Mouse (Mus musculus) v-Abl transformed pro-B cells (cell line): ENCODE data around the gene Dop1a.

Experiments used
- in situ Hi-C, 2 experiments: fragments of 400-800 bp; cut with MboI; formaldehyde crosslinking; loops; one replicate each; pipeline ENCODE4 v1.15.1; 2025; ENCODE audit not compliant: unreplicated experiment in 2 of 2

Gene Dop1a

DNA sequence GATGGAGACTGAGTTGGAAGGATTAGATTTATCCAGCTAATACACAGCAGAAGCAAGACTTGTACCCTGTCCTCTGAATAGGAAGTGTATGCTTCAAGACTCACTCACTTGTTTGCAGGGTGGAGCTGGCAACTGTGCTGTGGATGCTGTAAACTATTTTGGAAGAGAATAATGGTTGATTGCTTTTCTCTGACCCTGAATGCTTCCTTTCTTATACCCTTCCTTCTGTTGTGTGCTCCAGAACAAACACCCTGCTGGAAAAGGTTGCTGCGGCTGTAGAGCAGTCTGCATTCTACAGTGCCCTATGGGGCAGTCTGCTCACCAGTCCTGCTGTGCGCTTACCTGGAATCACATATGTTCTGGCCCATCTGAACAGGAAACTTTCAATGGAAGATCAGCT, 24.8 kb downstream of the Dop1a start:
- in situ Hi-C loops, result no loop called here

DNA sequence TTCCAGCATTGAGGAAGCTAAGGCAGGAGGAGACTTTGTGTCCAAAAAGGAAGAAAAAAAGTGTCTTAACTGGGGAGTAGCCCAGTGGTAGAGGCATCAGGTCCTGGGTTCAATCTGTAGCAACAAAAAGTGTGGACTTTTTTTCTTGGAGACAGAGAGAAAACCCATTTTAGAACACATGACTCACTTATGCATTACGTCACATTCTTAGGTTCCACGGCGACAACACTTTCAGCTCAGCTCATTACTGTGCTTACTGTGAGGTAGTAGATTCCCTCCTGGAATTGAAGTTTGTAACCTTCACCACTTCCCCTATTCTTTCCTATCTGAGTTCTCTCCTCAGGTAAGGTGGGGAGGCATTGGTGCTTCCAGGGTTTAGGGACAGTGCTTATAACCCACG, 29.3 kb downstream of the Dop1a start:
- in situ Hi-C loops, result no loop called here

DNA sequence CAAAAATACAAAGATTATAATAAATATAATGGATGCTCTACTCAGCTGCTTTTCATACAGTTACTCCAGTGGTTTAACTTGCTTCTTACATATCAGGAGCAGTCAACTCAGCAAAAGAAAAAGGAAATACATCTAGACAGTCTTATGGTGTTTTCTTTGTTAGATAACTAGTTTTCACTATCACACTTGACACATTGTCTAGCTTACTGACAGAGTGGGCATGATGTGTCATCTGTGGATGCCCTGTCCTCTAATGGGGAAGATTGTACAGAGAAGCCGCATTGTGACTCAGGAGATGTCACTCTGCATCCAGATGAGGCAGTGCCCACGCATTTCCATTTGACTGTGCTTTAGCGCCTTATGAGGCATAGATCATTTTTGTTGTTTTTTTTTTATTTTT, 32.1 kb downstream of the Dop1a start:
- in situ Hi-C loops, result no loop called here

DNA sequence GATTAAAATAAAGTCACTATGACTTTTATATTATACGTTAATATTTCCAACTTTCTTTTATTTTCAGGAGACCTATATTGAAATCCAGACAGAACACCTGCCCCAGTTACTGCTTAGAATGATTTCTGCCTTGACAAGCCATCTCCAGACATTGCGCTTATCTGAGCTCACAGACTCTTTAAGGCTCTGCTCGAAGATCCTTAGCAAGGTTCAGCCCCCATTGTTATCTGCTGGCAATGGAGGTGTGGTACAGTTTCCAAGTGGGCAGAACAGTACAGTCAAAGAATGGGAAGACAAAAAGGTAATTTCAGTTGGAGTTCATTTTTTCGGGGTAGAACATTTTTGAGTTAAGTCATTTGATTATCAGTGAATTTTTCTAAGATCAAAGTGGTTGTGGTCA, 40.5 kb downstream of the Dop1a start:
- in situ Hi-C loops, result no loop called here

DNA sequence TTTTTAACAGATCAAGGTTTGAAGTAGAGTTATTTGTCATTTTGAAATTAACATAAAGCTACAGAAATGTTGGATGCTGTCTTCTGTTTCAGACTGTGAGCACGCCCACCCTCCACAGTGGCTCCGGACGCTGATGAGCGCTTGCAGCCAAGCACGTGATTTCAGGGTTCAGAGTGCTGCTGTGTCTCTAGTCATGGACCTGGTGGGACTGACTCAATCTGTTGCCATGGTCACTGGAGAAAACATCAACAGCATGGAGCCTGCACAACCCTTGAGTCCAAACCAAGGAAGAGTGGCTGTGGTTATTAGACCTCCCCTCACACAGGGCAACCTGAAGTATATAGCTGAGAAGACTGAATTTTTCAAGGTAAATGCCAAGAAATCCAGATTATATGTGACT, 46.8 kb downstream of the Dop1a start:
- in situ Hi-C loops, result no loop called here

DNA sequence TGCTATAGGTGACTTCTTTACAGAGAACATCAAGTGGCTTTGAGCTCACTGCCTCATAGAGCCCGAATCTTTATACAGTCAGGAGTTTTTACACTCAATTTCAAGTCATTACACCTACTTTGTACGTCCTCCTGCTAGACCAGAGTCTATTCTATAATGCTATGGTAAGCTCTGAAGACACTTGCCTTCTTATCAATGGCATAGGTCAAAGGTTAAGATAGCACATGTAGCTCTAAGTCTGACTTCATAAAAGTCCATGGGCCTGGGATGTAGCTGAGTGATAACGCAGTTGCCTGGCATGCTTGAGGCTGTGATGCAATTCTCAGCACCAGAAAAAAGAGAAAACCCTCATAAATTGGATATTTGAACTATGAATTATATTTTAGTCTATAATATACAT, 47.4 kb downstream of the Dop1a start:
- in situ Hi-C loops, result no loop called here

DNA sequence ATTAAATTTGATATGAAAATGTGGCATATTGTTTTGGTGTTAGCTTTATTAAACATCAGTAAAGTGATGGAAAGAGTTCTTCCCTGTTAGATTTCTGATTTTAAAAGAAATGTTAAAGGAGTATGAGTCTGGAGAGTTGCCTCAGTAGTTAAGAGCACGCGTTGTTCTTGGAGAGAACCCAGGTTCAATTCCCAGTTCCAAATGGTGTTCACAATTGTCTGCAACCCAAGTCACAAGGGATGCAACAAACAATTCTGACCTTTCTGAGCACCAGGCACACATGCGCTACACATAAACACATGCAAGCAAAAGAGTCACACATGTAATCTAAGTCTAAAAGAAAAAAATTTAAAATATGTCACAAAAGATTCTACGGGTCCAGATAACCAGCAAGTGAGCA, 47.8 kb downstream of the Dop1a start:
- in situ Hi-C loops, result no loop called here

DNA sequence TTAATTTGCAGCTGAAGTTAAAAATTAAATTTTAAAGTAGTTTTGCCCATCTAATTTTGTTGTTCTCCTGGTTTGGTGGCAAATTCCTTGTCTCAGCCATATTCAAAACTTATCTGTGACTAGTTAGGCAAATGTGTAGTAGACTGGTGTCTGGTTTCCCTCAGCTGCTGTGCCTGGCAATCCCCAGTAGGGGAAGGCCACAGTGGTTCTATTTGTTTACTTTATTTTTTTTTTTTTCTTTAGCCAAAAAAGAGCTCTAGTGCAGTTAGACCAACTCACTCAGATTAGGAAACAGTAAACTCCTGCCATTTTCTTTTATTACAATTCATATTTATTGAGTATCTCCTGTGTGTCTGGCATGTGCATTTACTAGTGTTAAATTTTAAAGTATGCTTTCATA, 55.4 kb downstream of the Dop1a start:
- in situ Hi-C loops, result no loop called here

DNA sequence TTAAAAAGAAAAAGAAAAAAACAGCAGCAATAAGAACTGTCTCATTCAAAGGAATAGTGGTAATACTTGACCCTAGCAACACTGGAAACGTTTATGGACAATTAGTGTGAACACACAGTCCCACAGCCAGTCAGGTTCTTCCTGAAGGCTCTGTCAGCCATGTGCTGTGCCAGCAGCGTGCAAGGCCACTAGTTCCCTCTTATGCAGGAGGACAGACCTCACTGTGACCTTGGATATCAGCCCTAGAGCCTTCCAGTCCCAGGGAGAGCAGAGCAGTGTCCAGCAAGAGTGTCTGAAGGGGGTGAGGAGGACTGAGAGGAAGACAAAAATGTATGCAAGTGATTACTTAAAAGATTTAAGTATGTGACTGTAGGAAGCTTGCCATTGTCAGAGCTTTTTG, 58.6 kb downstream of the Dop1a start:
- in situ Hi-C loops, result no loop called here

DNA sequence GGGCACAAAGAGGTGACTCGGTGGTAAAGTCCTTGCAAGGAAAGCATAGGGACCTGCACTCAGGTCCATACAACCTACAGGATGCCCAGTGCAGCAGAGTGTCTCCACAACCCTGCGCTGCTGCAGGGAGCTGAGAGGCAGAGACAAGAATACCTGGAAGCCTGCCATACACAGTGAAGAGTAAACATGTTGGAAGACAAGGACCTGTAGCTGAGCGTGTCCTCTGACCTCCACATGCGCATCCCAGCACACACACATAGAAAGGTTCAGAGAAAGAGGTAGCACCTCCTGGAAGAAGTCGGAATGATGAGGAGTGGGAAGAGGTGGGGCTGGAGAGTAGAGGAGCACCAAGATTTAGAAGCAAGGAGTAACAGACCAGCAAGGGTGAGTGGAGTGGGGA, 67.1 kb downstream of the Dop1a start:
- in situ Hi-C loops, result no loop called here

DNA sequence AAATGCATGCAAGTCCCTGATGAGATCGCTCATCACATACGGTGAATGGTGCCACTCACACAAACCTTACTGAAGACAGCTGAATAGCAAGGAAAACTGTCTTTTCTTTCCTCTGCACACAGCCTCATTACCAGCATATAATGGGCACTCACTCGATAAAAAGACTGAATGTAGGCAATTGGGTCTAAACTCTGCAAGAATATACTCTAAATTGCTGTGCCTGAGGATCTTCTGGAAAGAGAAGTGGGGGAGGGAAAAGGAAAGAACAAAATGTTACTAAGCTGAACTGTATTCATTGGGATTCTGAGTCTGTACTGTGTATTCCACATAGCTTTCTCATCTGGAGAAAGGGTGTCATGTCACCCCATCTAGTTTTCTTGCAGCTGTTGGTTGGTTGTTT, 76.5 kb downstream of the Dop1a start:
- in situ Hi-C loops, result no loop called here

DNA sequence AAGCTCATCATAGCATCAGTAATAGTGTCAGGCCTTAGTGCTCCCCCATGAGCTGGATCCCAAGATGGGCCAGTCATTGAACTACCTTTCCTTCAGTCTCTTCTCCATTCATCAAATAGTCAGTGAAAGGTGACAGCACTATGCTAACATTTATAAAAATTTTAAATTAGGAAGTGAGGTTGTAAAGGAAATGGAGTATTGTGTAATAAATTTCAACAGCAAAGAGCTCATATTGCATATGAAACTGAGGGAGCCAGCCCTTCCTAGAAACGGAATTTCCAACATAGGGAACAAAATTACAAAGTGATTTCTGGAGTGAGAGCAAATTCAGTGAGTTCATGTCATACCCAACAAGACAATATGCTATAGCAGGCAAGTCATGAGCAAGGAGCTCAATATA, 77.6 kb downstream of the Dop1a start:
- in situ Hi-C loops, result no loop called here

DNA sequence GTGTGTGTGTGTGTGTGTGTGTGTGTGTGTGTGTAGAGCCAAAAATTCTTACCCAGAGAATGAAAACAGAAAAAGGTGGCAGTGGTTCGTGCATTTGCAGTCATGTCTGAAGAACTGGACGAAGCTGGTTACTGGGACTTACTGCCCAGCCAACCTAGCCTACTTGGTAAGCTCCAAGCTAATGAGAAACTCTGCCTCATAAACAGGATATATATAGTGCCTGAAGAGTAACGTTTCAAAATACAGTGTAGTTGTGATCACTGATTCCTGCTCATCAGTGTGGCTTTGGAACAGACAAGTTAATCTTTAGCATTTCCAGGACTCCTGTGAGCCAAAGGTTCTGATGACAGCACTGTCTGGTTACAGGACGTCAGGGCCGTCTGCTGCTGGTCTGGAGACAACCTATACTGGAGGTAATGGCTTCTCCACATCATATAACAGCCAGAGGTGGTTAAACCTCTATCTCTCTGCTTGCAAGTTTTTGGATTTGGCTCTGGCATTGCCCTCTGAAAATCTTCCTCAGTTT, 82.7 kb downstream of the Dop1a start:
- in situ Hi-C loops, result no loop called here

DNA sequence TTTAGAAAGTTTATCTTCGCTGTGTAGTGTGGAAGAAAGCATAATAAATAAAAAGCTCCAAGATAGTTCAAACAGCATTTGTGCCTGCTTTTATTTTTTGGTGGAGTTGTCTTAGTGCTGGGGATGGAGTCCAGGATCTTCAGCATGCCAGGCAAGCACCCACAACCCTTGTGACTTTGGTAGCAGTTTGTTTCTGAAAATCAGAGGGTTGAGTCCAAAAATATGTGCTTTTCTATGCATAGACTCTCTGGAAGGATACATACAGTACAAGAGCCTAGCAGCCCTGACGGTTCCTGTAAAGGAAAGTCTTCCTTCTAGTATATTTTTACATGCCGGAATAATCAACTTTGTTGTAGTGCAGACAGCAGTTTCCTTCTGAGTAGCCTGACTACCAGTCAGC, 83.8 kb downstream of the Dop1a start:
- in situ Hi-C loops, result no loop called here

DNA sequence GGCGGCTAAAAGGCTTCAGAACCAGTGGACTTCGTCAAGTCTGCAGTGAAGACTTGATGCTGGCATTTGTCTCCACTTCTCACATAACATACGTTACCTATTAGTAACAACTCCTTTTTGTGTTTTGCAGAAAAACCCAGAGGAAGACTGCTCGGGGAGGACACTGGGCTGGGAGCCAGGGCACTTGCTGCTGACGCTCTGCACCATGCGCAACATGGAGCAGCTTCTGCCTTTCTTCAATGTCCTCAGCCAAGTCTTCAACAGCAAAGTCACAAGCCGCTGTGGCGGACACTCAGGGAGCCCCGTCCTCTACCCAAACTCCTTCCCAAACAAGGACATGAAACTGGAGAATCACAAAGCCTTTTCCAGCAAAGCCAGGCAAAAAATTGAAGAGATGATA, 86.9 kb downstream of the Dop1a start:
- in situ Hi-C loops, result no loop called here

DNA sequence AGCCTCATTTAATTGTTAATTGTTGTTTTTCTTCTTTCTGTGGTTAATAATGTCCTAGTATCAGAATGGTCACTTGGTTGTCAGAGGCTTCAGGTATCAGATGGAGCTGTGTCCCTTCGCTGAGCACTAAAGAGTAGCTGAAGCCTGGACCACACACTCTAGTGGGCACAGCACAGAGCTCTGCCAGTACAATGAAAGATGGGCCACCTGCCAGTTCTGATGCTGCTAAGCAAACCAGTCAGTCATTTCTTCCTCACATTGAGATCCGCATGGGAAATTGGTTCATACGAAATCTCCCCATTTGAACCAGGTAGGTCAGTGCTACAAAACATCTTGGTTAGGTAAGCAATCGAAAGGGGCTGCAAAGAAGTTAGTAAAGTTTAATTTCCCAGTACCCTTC, 87.7 kb downstream of the Dop1a start:
- in situ Hi-C loops, result no loop called here

DNA sequence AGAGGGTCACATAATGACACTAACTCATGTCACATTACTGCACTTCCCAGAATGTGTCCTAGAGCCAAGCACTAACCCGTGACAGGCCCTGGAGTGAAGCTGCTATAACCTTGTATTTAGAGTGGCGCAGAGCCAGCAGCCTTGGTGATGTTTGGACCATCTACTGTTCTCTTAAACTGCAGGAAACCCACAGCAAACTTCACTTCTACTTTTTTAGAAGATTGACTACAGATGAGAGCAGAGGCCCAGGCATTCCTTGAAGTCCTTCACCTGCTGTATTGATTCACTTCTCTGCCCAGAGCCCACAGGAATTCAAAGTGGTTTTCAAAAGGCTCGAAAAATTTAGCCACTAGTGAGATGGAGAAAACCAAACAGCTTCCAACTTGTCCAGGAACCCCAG, 93.6 kb downstream of the Dop1a start:
- in situ Hi-C loops, result loop anchor here in 1 of 2 experiments (10.0 kb wide), 1 partner anchor 816 kb away; the partner anchor contains the start of gene Ibtk

DNA sequence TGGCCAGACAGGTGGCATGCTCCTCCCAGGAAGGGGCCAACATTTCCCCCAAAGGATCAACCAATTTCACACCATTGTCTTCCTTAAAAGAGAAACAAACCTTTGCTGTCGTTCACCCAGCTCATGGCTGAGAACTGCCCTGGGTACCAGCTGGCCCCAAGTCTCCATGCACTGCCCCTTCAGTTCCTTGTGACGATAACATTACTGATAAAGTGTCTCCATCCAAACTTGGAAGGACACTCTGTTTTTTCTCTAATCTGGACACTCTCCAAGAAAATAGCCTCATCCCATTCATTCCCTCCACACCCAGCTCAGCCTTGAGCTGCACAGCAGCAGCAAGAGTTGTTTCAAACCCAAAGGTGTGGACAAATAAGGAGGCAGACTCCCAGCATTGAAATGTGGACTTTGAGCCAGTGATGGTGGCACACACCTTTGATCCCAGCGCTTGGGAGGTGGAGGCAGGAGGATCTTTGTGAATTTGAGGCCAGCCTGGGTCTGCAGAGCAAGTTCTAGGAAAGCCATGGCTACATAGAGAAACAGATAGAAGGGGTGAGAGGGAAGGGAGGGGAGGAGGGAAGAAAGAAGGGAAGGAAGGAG, 102.5 kb downstream of the Dop1a start:
- in situ Hi-C loops, result loop anchor here in 1 of 2 experiments (10.0 kb wide), 1 partner anchor 825 kb away; the partner anchor contains the start of gene Ibtk

DNA sequence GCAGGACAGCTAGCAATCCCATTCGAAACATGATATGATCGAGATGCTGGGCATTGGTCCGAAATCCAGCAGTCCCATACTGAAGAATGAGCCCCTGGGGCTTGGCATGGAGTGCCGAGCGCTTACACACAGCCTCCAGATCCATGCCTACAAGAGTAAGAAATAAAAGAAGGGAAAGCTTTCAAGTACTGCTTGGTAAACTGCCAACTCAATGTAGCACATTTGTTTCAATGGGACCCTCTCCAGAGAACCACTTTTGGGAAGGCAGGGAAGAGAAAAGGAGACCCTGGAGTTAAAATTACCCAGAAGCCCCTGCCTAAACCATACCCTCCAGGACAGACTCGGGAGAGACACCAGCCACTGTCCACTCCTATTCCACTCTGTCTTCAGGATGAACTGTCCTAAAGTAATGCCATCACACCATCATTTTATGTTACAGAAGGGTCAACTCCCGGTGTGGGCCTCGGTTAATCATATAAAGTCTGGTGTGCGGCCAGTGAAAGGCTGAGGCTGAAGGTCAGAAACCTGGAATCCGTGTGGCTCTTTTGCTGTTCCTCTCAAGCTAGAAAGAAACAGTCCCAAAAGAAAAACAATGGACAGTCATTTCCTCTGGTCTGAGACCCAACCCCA, 103.4 kb downstream of the Dop1a start:
- in situ Hi-C loops, result loop anchor here (5.0 kb wide), 2 partner anchors 103 to 793 kb away; partner anchors contain the start of gene Dop1a (in 2 of the 2)

DNA sequence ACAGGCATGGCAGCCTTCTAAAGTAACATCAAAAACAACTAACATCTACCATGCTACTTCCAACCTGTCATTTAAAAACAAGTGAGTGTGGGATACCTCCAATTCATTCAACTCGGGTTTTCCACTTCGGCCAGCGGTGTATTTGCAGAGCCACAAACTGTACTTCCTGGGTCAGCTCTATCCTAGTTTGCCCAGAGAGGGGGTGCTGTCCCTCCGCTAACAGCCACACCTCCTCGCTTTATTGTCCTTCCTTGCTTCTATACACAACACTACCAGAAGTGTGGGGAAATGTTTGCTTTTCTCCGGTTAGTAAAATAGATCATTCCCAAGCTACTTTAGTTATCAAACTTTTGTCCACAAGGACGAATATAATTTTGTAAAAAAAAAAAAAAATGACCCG, 104.0 kb downstream of the Dop1a start:
- in situ Hi-C loops, result loop anchor here (5.0 kb wide), 2 partner anchors 104 to 794 kb away; partner anchors contain the start of gene Dop1a (in 2 of the 2)

DNA sequence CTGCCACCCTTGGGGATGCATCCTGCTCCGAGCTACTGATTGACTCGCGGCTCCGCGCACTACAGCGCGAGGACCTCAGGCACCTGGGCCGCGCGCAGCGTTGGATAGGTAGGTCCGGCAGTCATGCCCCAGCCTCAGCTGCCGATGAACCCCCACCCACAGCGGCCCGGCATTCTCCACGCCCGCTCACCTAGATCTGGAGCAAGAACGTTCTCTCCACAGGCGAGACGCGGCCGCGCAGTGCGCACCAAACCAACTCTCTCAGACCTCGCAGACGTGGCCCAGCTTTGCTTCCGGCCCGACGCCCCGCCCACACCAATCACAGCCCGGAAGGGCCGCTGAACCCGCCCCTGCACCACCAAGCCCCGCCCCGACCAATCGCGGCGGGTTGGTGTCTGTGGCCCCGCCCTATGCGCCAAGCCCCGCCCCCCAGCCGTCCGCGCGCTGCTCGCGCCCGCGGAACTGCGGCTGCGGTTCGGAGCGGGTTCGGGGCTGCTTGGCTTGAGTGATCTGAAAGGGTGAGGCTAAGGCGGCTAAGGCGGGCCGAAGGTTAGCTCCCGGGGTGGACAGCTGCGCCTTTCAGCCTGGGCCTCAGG, 104.7 kb downstream of the Dop1a start, which contains the start of the genes Pgm3 and Rwdd2a:
Gene Pgm3 (minus strand): TSS at position 303 of the 596 bp plus-strand sequence.
Gene Rwdd2a (plus strand): TSS at position 452 of the 596 bp plus-strand sequence.
- in situ Hi-C loops, result loop anchor here (5.0 kb wide), 2 partner anchors 104 to 794 kb away; partner anchors contain the start of gene Dop1a (in 2 of the 2)
